In the genomic region with DNA sequence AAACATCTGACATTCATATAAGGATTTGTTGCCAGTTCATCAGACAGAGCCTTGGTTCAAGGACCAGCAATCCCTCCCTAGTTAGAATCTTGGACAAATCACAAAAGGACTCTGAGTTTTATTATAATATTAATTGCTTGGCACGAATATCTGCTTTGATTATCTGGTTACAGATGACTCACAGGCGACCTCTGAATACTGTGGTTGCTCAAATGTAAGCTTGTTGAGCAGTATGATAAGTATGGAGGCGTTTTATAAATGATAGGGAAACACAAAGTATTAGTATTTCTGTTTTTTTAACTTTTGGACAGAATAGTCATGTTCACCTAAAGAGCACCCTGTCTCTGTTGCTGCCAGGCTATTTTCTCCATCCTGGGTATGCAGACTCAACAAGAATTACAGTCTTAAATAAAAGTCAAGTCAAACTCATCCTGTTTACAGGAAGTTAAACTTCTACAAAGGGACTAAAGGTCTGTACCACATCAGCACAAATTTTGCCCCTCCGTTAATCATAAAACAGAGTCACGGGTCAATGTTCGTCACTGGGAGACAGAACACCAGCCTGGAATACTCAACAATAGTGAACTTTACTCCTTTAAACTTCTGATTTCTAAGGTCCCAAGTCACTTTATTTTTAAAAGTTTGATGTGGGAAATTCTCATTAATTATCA, we compare ENCODE assay signal across 22 mouse cellular contexts. TPM values are rescaled to one million over a fixed set of nuclear protein-coding genes. Genes with fewer than 3 reads are reported as not detected.
DNase-seq lines count a peak whose midpoint lies in the region; ATAC-seq lines count a peak whose summit lies in the region.
"Had no signal": no experiment of that assay in that cellular context is flagged by ENCODE, and none has a peak within 500 bp of the region (broad histone marks: within the 10 kb centered on the region; RNA-seq: fewer than 3 reads in every experiment).

No protein-coding gene starts in this region.

- no peaks in the 10 kb centered on the region for H3K9me3 ChIP-seq in kidney, embryonic 16.5 days (ENCODE audit: low read length)
- H3K9me3 ChIP-seq in liver, embryonic 13.5 days (replicated peaks) = no peaks in the 10 kb centered on the region
- H3K9me3 ChIP-seq in neural tube, embryonic 15.5 days (replicated peaks) = no peaks in the 10 kb centered on the region
- H3K9me3 ChIP-seq: forebrain, embryonic 10.5 days; G1E; heart, embryonic 15.5 days; limb, embryonic 13.5 days; megakaryocyte, embryonic 14.5 days had no signal

- no peak overlapping the region for H3K4me2 ChIP-seq in kidney, embryonic 16.5 days (replicated peaks; ENCODE audit: low read depth, low read length)
- H3K4me2 ChIP-seq in liver, embryonic 13.5 days = peak overlapping the region; percentile 29
- H3K4me2 ChIP-seq in neural tube, embryonic 15.5 days = no peak overlapping the region
- H3K4me2 ChIP-seq: heart, embryonic 15.5 days; limb, embryonic 13.5 days had no signal

- no peak overlapping the region for H3K4me3 ChIP-seq in kidney, embryonic 16.5 days (ENCODE audit: low read length)
- H3K4me3 ChIP-seq in liver, embryonic 13.5 days (replicated peaks) = no peak overlapping the region
- no peak overlapping the region for H3K4me3 ChIP-seq in neural tube, embryonic 15.5 days (replicated peaks)
- H3K4me3 ChIP-seq: forebrain, embryonic 10.5 days; heart, embryonic 15.5 days; limb, embryonic 13.5 days; megakaryocyte, embryonic 14.5 days had no signal

- H3K9ac ChIP-seq in kidney, embryonic 16.5 days (replicated peaks; ENCODE audit: low read length) = no peak overlapping the region
- no peak overlapping the region for H3K9ac ChIP-seq in liver, embryonic 13.5 days
- no peak overlapping the region for H3K9ac ChIP-seq in neural tube, embryonic 15.5 days (replicated peaks)
- H3K9ac ChIP-seq: heart, embryonic 15.5 days; limb, embryonic 13.5 days had no signal

- H3K36me3 ChIP-seq in kidney, embryonic 16.5 days (ENCODE audit: insufficient read depth, low read length) = no peaks in the 10 kb centered on the region
- H3K36me3 ChIP-seq in liver, embryonic 13.5 days = peaks cover 5% of the 10 kb centered on the region; the same call in 1 of the 2 replicates
- H3K36me3 ChIP-seq in neural tube, embryonic 15.5 days = no peaks in the 10 kb centered on the region
- H3K36me3 ChIP-seq: forebrain, embryonic 10.5 days; G1E; heart, embryonic 15.5 days; limb, embryonic 13.5 days had no signal

- 49% methylated on average over 6 of the region's 6 CpGs for WGBS in kidney, embryonic 16.5 days
- 52% methylated on average over 6 of the region's 6 CpGs for WGBS in liver, embryonic 13.5 days (ENCODE audit: insufficient replicate concordance)
- WGBS in neural tube, embryonic 15.5 days = 74% methylated on average over 6 of the region's 6 CpGs

- peak overlapping the region; percentile 13; the same call in 1 of the 2 replicates for H3K27ac ChIP-seq in kidney, embryonic 16.5 days (ENCODE audit: low read length)
- H3K27ac ChIP-seq in liver, embryonic 13.5 days = peak overlapping the region; percentile 1
- H3K27ac ChIP-seq in neural tube, embryonic 15.5 days (replicated peaks) = no peak overlapping the region
- H3K27ac ChIP-seq: forebrain, embryonic 10.5 days; heart, embryonic 15.5 days; hindbrain, postnatal 0 days; limb, embryonic 13.5 days; stomach, postnatal 0 days had no signal

- peak; percentile 8 for DNase-seq in 3T3-L1 (ENCODE audit: low read depth, low spot score)
- peak; percentile 50 for DNase-seq in Muller cell, postnatal 12 days (ENCODE audit: inconsistent ontology term)
- no peak for DNase-seq in liver, embryonic 13.5 days
- no peak for DNase-seq in left cerebral cortex, postnatal 14 days (ENCODE audit: low spot score in 2 of 2)
- no peak for DNase-seq in layer of hippocampus, postnatal 36 days
- DNase-seq: cerebellum, adult 8-10 months; heart, adult 18-20 months; thymus, postnatal 25 days had no signal

- ATAC-seq in kidney, embryonic 16.5 days (ENCODE audit: low FRiP score, low TSS enrichment) = peak; percentile 80
- peak; percentile 70 for ATAC-seq in liver, embryonic 13.5 days (ENCODE audit: low read depth)
- ATAC-seq in neural tube, embryonic 15.5 days (ENCODE audit: low FRiP score) = no peak
- ATAC-seq: CD4-positive, CD25-positive, alpha-beta regulatory T cell, adult 4 months; hindbrain, postnatal 0 days; lung, postnatal 0 days had no signal

- no peaks in the 10 kb centered on the region for H3K4me1 ChIP-seq in kidney, embryonic 16.5 days (ENCODE audit: insufficient read depth, low read length)
- no peaks in the 10 kb centered on the region for H3K4me1 ChIP-seq in liver, embryonic 13.5 days (replicated peaks)
- H3K4me1 ChIP-seq in neural tube, embryonic 15.5 days = no peaks in the 10 kb centered on the region
- H3K4me1 ChIP-seq: forebrain, embryonic 10.5 days; heart, embryonic 15.5 days; limb, embryonic 13.5 days; megakaryocyte, embryonic 14.5 days had no signal

- no peaks in the 10 kb centered on the region for H3K27me3 ChIP-seq in kidney, embryonic 16.5 days (ENCODE audit: insufficient read depth, low read length)
- H3K27me3 ChIP-seq in liver, embryonic 13.5 days = no peaks in the 10 kb centered on the region
- H3K27me3 ChIP-seq in neural tube, embryonic 15.5 days (replicated peaks) = no peaks in the 10 kb centered on the region
- H3K27me3 ChIP-seq: heart, embryonic 15.5 days; limb, embryonic 13.5 days had no signal

- intact Hi-C loops in left cerebral cortex, postnatal 14 days (cut with DNase I) = no loop called here

RNA-seq across cellular contexts. Expression of a gene that starts 2.3 kb away (rescaled TPM):
- 421 and 493 TPM in 2 replicates for polyA plus RNA-seq in kidney, embryonic 16.5 days (2015; fragmentation: Nextera tagmentation; extraction: Ambion mirVana)
- 143 and 163 TPM in 2 replicates for polyA plus RNA-seq in liver, embryonic 13.5 days (2015; fragmentation: Nextera tagmentation; extraction: Ambion mirVana)
- total RNA-seq in left cerebral cortex, postnatal 14 days (2021) = 1 to 10 TPM in 1 of 2 experiments, under 1 TPM in 1; 0.72 to 1.4 TPM
- polyA plus RNA-seq in neural tube, embryonic 15.5 days (2015; fragmentation: Nextera tagmentation; extraction: Ambion mirVana) = 0.14 and 8.8 TPM in 2 replicates
- 1 to 10 TPM; 1.9 to 2.1 TPM for total RNA-seq in layer of hippocampus, postnatal 36 days (2021)
- total RNA-seq: hematopoietic stem cell, adult 5-6 weeks had no signal
- polyA plus RNA-seq: CD4-positive, CD25-positive, alpha-beta regulatory T cell, adult 4 months; forebrain, embryonic 10.5 days; G1E; neural tube, embryonic 11.5 days had no signal

RNA-seq across cellular contexts. Expression of a gene that starts 26.0 kb away (rescaled TPM):
- 11.1 and 13.0 TPM in 2 replicates for polyA plus RNA-seq in kidney, embryonic 16.5 days (2015; fragmentation: Nextera tagmentation; extraction: Ambion mirVana)
- 3.0 and 4.2 TPM in 2 replicates for polyA plus RNA-seq in liver, embryonic 13.5 days (2015; fragmentation: Nextera tagmentation; extraction: Ambion mirVana)
- total RNA-seq in left cerebral cortex, postnatal 14 days (2021) = 10 to 100 TPM in 1 of 2 experiments, 1 to 10 TPM in 1; 8.4 to 17.0 TPM
- 10.2 and 10.5 TPM in 2 replicates for polyA plus RNA-seq in neural tube, embryonic 15.5 days (2015; fragmentation: Nextera tagmentation; extraction: Ambion mirVana)
- total RNA-seq in layer of hippocampus, postnatal 36 days (2021) = 10 to 100 TPM; 33.6 to 36.5 TPM

RNA-seq across cellular contexts. Expression of a gene that starts 26.1 kb away (rescaled TPM):
- 91.4 and 95.7 TPM in 2 replicates for polyA plus RNA-seq in kidney, embryonic 16.5 days (2015; fragmentation: Nextera tagmentation; extraction: Ambion mirVana)
- 57.8 and 74.2 TPM in 2 replicates for polyA plus RNA-seq in liver, embryonic 13.5 days (2015; fragmentation: Nextera tagmentation; extraction: Ambion mirVana)
- total RNA-seq in left cerebral cortex, postnatal 14 days (2021) = 10 to 100 TPM; 28.3 to 31.0 TPM
- polyA plus RNA-seq in neural tube, embryonic 15.5 days (2015; fragmentation: Nextera tagmentation; extraction: Ambion mirVana) = 75.7 and 78.1 TPM in 2 replicates
- 10 to 100 TPM; 31.6 to 34.1 TPM for total RNA-seq in layer of hippocampus, postnatal 36 days (2021)

RNA-seq across cellular contexts. Expression of a gene that starts 40.7 kb away (rescaled TPM):
- 0.12 and 0.22 TPM in 2 replicates for polyA plus RNA-seq in kidney, embryonic 16.5 days (2015; fragmentation: Nextera tagmentation; extraction: Ambion mirVana)
- polyA plus RNA-seq in liver, embryonic 13.5 days (2015; fragmentation: Nextera tagmentation; extraction: Ambion mirVana) = 0.32 and 0.43 TPM in 2 replicates
- under 1 TPM in 1 of 2 experiments, not detected in 1; 0.27 TPM for total RNA-seq in left cerebral cortex, postnatal 14 days (2021)
- not detected in 2 replicates for polyA plus RNA-seq in neural tube, embryonic 15.5 days (2015; fragmentation: Nextera tagmentation; extraction: Ambion mirVana)
- total RNA-seq in layer of hippocampus, postnatal 36 days (2021) = under 1 TPM in 1 of 2 experiments, not detected in 1; 0.37 TPM
- total RNA-seq: G1E; heart, adult 18-20 months; hematopoietic stem cell, adult 5-6 weeks; hindbrain, postnatal 0 days had no signal
- polyA plus RNA-seq: CD4-positive, CD25-positive, alpha-beta regulatory T cell, adult 4 months; embryonic facial prominence, embryonic 14.5 days; G1E; heart, embryonic 15.5 days; hindbrain, postnatal 0 days; lung, postnatal 0 days; stomach, postnatal 0 days had no signal

RNA-seq across cellular contexts. Expression of a gene that starts 50.7 kb away (rescaled TPM):
- 26.0 and 26.6 TPM in 2 replicates for polyA plus RNA-seq in kidney, embryonic 16.5 days (2015; fragmentation: Nextera tagmentation; extraction: Ambion mirVana)
- polyA plus RNA-seq in liver, embryonic 13.5 days (2015; fragmentation: Nextera tagmentation; extraction: Ambion mirVana) = 9.9 and 10.9 TPM in 2 replicates
- total RNA-seq in left cerebral cortex, postnatal 14 days (2021) = 10 to 100 TPM; 66.9 to 68.1 TPM
- polyA plus RNA-seq in neural tube, embryonic 15.5 days (2015; fragmentation: Nextera tagmentation; extraction: Ambion mirVana) = 123 and 135 TPM in 2 replicates
- 10 to 100 TPM; 66.1 to 72.4 TPM for total RNA-seq in layer of hippocampus, postnatal 36 days (2021)
- polyA plus RNA-seq: CD4-positive, CD25-positive, alpha-beta regulatory T cell, adult 4 months had no signal

Comparison
In these comparisons a context has a peak if more than half of its experiments do, and no peak if none do; other contexts are left out.
1. DNase-seq: peak in 3T3-L1 (single experiment) and Muller cell, postnatal 12 days (single experiment); none in liver, embryonic 13.5 days (single experiment), left cerebral cortex, postnatal 14 days (0 of 2) and layer of hippocampus, postnatal 36 days (0 of 2).
2. RNA of a gene that starts 2.3 kb away (polyA plus RNA-seq): 421 to 493 TPM in kidney, embryonic 16.5 days and 143 to 163 TPM in liver, embryonic 13.5 days; 0.14 to 8.8 TPM in neural tube, embryonic 15.5 days; every median in the first group is over 10 times any median in the second.